Mouse (Mus musculus) hindbrain, embryonic 15.5 days (tissue): Measurements from ENCODE around the gene Ifnlr1. TPM values are rescaled to one million over a fixed set of nuclear protein-coding genes. Genes with fewer than 3 reads are reported as not detected.
"Not testable (repeated sequence)": the region's sequence is repeated elsewhere in the genome, so short reads cannot be mapped to it uniquely, and the experiment has no call there.

Source experiments
- ATAC-seq: fragments of 200-750 bp; cut with Nextera tagmentation; 2 replicates; pipeline ENCODE4 v1.8.0; 2017; ENCODE audit warnings: low read depth, moderate number of reproducible peaks, moderate TSS enrichment; ENCODE audit not compliant: low FRiP score
- H3K27ac ChIP-seq: fragments of 300-500 bp; sonication (generic); replicated peaks from 2 replicates; pipeline ENCODE4 v1.5.1; 2015; ENCODE audit warnings: mild to moderate bottlenecking, inconsistent platforms
- H3K27me3 ChIP-seq: fragments of 300-500 bp; sonication (generic); 2 replicates; pipeline ENCODE4 v1.6.1; 2015; ENCODE audit warnings: control low read depth, inconsistent platforms
- H3K36me3 ChIP-seq: fragments of 300-500 bp; sonication (generic); 2 replicates; pipeline ENCODE4 v1.6.1; 2015; ENCODE audit warnings: control low read depth, inconsistent platforms
- H3K4me1 ChIP-seq: fragments of 300-500 bp; sonication (generic); replicated peaks from 2 replicates; pipeline ENCODE4 v1.6.1; 2015; ENCODE audit warnings: control low read depth, inconsistent platforms
- H3K4me2 ChIP-seq: fragments of 300-500 bp; sonication (generic); 2 replicates; pipeline ENCODE4 v1.6.1; 2015; ENCODE audit warnings: moderate library complexity, mild to moderate bottlenecking, inconsistent platforms
- H3K4me3 ChIP-seq: fragments of 300-500 bp; sonication (generic); 2 replicates; pipeline ENCODE4 v1.5.1; 2015; ENCODE audit warnings: mild to moderate bottlenecking, inconsistent platforms
- H3K9ac ChIP-seq: fragments of 300-500 bp; sonication (generic); 2 replicates; pipeline ENCODE4 v1.6.1; 2015; ENCODE audit warnings: inconsistent platforms
- H3K9me3 ChIP-seq: fragments of 300-500 bp; sonication (generic); 2 replicates; pipeline ENCODE4 v1.6.1; 2016; ENCODE audit warnings: control low read depth, inconsistent platforms
- WGBS: fragments of 180-500 bp; shearing (Covaris S2); methylation state at CpG from one replicate; pipeline ENCODE4 v1.1.7; 2015; 5-methylcytosine and 5-hydroxymethylcytosine counted together
- polyA plus RNA-seq: library from polyadenylated mRNA; unstranded; fragments of >200 nt; fragmentation: Nextera tagmentation; extraction: Ambion mirVana; gene quantifications from 2 replicates; pipeline ENCODE4 v1.2.1, GENCODE M21; 2015

Ifnlr1 gene
- polyA plus RNA-seq = 0.38 and 0.43 TPM in 2 replicates

GRCm38 (mm10) chr4:135685906-135686567, at the start of gene Ifnlr1:
Gene Ifnlr1 (plus strand): TSS chr4:135686287.
- Histone ChIP-seq H3K4me2 (peak within 1 kb of the TSS; percentile 99), H3K27me3 (peaks cover 47% of the 10 kb centered on the region), H3K9ac (peak within 1 kb of the TSS; percentile 55), H3K27ac (no peak within 1 kb of the TSS), H3K9me3 (no peaks in the 10 kb centered on the region), H3K4me1 (peaks cover 14% of the 10 kb centered on the region), H3K36me3 (no peaks in the 10 kb centered on the region), H3K4me3 (peak within 1 kb of the TSS; percentile 52)
- WGBS = under 1% methylated on average over 41 of the region's 41 CpGs
- ATAC-seq = no peak

DNA sequence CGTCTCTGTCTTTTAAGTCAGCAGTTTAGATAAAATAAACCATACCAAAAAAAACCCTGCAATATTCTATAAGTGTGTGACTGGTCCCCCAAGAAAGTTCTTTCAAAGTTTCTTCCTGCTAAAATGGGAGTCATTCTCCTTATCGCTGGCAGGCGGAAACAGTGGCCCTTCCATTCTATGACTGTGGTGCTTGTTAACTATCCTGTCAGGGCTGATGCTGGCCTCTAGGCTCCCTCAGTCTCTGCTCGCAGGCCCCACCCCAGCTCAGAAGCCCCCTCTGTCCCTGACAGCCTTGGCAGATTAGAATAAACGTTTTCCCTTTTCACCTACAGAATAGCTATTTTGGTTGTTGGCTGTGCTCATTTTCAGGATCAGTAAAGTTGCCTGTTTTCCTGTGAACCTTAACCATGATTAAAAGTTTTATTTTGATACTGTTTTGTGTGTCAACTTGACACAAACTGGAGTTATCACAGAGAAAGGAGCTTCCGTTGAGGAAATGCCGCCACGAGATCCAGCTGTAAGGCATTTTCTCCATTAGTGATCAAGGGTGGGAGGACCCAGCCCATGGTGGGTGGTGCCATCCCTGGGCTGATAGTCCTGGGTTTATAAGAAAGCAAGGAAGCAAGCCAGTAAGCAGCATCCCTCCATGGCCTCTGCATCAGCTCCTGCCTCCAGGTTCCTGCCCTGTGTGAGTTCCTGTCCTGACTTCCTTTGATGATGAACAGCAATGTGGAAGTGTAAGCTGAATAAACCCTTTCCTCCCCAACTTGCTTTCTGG, 44.6 kb upstream of the Ifnlr1 start:
- WGBS = 84% methylated on average over 8 of the region's 8 CpGs
- not testable (repeated sequence) for H3K4me3 ChIP-seq, H3K27ac ChIP-seq, H3K9me3 ChIP-seq, H3K27me3 ChIP-seq, H3K36me3 ChIP-seq, ATAC-seq, H3K4me2 ChIP-seq, H3K4me1 ChIP-seq, H3K9ac ChIP-seq

- ATAC-seq = no peak
- no peaks in the 10 kb centered on the region for H3K27me3 ChIP-seq
- no peak overlapping the region for H3K4me3 ChIP-seq
- 79% methylated on average over 12 of the region's 12 CpGs for WGBS
- H3K9ac ChIP-seq = no peak overlapping the region
- no peaks in the 10 kb centered on the region for H3K36me3 ChIP-seq
- no peak overlapping the region for H3K4me2 ChIP-seq
- no peak overlapping the region for H3K27ac ChIP-seq
- no peaks in the 10 kb centered on the region for H3K9me3 ChIP-seq
- H3K4me1 ChIP-seq = no peaks in the 10 kb centered on the region
Observed at GRCm38 (mm10) chr4:135645022-135645637, 41.0 kb upstream of the Ifnlr1 start.

GRCm38 (mm10) chr4:135652966-135653607, 33.0 kb upstream of the Ifnlr1 start:
- WGBS = 58% methylated on average over 11 of the region's 11 CpGs
- peak; percentile 62; the same call in 1 of the 2 replicates for ATAC-seq
- Histone ChIP-seq H3K27me3 (no peaks in the 10 kb centered on the region), H3K36me3 (no peaks in the 10 kb centered on the region), H3K4me3 (no peak overlapping the region), H3K4me1 (peaks cover 19% of the 10 kb centered on the region), H3K9me3 (no peaks in the 10 kb centered on the region), H3K27ac (no peak overlapping the region), H3K4me2 (no peak overlapping the region), H3K9ac (no peak overlapping the region)

DNA sequence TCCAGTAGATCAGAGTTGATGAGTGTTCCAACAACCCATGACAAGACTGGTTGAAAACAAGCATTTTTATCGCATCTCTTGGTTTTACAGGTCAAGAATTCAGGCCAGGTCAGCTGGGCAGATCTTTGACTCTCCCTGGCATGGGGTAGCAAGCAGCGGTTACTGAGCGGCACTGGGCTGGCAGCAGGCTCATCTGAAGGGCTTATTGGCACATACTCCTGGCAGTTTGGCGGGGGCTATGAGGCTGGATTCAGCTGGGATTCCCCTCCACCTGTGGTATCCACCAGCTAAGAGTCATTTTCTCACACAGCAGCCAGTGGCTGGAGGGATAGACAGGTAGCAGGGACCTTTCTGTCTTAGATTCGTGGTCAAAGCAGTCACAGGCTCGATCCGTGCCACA, 32.1 kb upstream of the Ifnlr1 start:
- no peak overlapping the region for H3K27ac ChIP-seq
- H3K4me3 ChIP-seq = no peak overlapping the region
- H3K27me3 ChIP-seq = no peaks in the 10 kb centered on the region
- no peak for ATAC-seq
- H3K4me2 ChIP-seq = no peak overlapping the region
- WGBS = 86% methylated on average over 7 of the region's 7 CpGs
- H3K4me1 ChIP-seq = peaks cover 19% of the 10 kb centered on the region
- H3K36me3 ChIP-seq = no peaks in the 10 kb centered on the region
- no peak overlapping the region for H3K9ac ChIP-seq
- H3K9me3 ChIP-seq = no peaks in the 10 kb centered on the region

GRCm38 (mm10) chr4:135655499-135655898, 30.6 kb upstream of the Ifnlr1 start:
- Histone ChIP-seq H3K9ac (no peak overlapping the region), H3K4me3 (no peak overlapping the region), H3K4me2 (no peak overlapping the region), H3K27ac (no peak overlapping the region), H3K27me3 (no peaks in the 10 kb centered on the region), H3K36me3 (no peaks in the 10 kb centered on the region), H3K4me1 (peaks cover 19% of the 10 kb centered on the region), H3K9me3 (no peaks in the 10 kb centered on the region)
- no peak for ATAC-seq
- WGBS = 34% methylated on average over 7 of the region's 7 CpGs

DNA sequence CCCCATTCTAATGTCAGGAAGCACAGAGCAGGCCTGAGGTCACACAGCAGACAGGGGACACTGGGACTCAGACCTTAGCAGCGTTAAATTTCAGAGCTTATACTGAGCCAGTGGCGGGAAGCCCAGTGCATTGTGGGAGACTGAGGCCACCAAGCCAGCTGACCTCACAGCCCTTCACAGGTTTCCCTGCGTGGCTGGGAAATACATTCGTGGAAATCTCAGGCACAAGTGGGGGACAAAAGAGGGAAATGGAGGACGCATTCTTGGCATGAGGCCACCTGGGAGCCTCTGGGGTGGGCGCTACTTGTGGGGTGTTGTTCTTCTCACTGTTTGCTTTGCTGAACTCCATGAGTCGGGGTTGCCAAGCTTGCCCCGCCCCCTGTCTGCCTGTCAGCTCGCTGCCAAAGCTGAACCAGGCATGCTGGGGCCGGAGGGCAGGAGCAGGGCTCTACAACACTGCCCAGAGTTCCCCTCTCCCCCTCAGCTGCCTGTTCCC, 29.9 kb upstream of the Ifnlr1 start:
- Histone ChIP-seq H3K9ac (no peak overlapping the region), H3K4me1 (peaks cover 19% of the 10 kb centered on the region), H3K4me3 (no peak overlapping the region), H3K27ac (no peak overlapping the region), H3K4me2 (0 out of 2 replicates have a peak overlapping the region, but pooled peaks have one; percentile 17), H3K9me3 (no peaks in the 10 kb centered on the region), H3K27me3 (no peaks in the 10 kb centered on the region), H3K36me3 (no peaks in the 10 kb centered on the region)
- peak; percentile 52; the same call in 1 of the 2 replicates for ATAC-seq
- 27% methylated on average over 10 of the region's 10 CpGs for WGBS

DNA sequence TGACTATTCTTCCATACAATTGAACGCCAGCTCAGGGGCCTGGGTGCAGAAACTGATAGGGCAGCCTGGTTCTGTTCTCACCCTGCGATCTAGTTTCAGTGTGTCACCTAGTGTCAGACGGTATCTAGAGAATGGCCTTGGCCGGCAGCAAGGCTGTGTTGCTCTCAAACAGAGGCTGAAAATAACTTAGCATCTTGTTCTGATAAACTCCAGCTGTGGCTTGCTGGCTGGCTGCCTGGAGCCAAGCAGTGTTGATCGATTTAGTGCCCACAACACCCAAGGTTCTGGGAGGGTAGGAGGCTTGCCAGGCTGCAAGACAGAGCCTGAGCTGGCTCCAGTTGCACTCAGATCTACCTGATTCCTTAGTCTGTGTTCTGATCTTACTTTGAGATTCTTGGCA, 27.6 kb upstream of the Ifnlr1 start:
- Histone ChIP-seq H3K9ac (no peak overlapping the region), H3K4me2 (no peak overlapping the region), H3K36me3 (no peaks in the 10 kb centered on the region), H3K27me3 (no peaks in the 10 kb centered on the region), H3K9me3 (no peaks in the 10 kb centered on the region), H3K27ac (no peak overlapping the region), H3K4me1 (peaks cover 17% of the 10 kb centered on the region), H3K4me3 (no peak overlapping the region)
- WGBS = 80% methylated on average over 5 of the region's 5 CpGs
- no peak for ATAC-seq

DNA sequence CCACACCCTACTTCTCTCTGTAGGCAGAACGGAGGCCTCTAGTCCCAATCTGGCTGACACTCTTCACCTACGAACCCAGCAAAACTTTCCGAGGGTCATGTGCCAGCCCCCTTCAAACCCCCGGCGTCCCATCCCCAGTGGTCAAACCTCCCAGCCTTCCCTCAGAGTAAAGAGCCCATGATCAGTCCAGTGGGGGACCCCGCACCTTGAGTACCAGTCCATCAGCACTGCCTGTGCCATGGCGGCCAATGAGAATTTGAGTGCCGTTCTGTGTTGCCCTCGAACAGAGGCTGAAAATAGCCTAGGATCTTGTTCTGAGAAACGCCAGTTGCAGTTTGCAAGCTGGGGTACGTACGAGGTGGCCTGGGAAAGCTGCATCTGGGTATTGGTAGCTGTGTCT, 27.2 kb upstream of the Ifnlr1 start:
- 83% methylated on average over 12 of the region's 12 CpGs for WGBS
- H3K9me3 ChIP-seq = no peaks in the 10 kb centered on the region

DNA sequence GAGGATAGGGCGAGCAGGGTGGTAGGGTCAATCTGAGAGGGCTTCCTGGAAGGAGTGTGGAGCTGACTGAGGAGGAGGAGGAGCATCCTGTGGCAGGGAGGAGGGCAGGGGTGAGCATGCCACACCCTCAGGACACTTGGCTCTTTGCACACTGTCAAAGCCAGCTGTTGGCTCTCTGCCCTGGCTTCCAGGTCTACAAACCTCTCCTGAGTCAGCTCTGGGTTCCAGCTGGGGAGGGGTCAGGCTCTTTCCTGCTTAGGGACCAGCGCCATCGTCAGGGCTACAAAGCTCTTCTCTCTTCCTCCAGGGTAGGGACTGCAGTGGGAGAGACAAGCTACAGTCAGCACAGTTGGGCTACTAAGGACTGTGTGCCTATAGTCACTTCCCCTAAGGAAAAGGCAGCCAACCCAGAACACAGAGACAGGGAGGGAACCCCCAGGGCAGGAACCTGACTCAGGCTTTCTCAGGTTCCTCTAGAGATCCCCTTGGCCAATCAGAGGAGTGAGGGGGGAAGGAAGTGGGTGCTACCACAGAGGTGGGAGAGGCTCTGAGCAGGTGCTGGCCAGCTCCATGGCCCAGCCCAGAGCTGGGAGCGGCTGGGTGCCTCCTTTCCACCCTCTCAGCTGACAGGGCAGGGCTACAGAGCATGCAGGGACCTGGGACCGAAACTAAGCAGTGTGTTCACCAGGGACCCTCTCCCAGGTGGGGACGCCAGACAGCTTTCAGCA, 24.8 kb upstream of the Ifnlr1 start:
- H3K9ac ChIP-seq = no peak overlapping the region
- H3K36me3 ChIP-seq = no peaks in the 10 kb centered on the region
- 64% methylated on average over 6 of the region's 6 CpGs for WGBS
- 0 out of 2 replicates have a peak, but pooled peaks have one; percentile 19 for ATAC-seq
- H3K27ac ChIP-seq = no peak overlapping the region
- no peaks in the 10 kb centered on the region for H3K27me3 ChIP-seq
- peaks cover 3% of the 10 kb centered on the region for H3K4me1 ChIP-seq
- H3K9me3 ChIP-seq = no peaks in the 10 kb centered on the region
- no peak overlapping the region for H3K4me3 ChIP-seq
- no peak overlapping the region for H3K4me2 ChIP-seq

More for the DNA sequence above, 27.2 kb upstream of the Ifnlr1 start:
- Histone ChIP-seq H3K27ac (no peak overlapping the region), H3K4me2 (no peak overlapping the region), H3K4me1 (peaks cover 17% of the 10 kb centered on the region), H3K4me3 (no peak overlapping the region), H3K36me3 (no peaks in the 10 kb centered on the region), H3K9ac (no peak overlapping the region), H3K27me3 (no peaks in the 10 kb centered on the region)
- ATAC-seq = no peak

GRCm38 (mm10) chr4:135661994-135662393, 24.1 kb upstream of the Ifnlr1 start:
- H3K4me3 ChIP-seq = no peak overlapping the region
- no peak for ATAC-seq

More at GRCm38 (mm10) chr4:135661994-135662393, 24.1 kb upstream of the Ifnlr1 start:
- H3K9ac ChIP-seq = no peak overlapping the region
- H3K27ac ChIP-seq = no peak overlapping the region
- H3K9me3 ChIP-seq = no peaks in the 10 kb centered on the region
- no peaks in the 10 kb centered on the region for H3K27me3 ChIP-seq
- no peaks in the 10 kb centered on the region for H3K4me1 ChIP-seq
- no peaks in the 10 kb centered on the region for H3K36me3 ChIP-seq
- no peak overlapping the region for H3K4me2 ChIP-seq
- 85% methylated on average over 6 of the region's 6 CpGs for WGBS
